Mouse (Mus musculus) forebrain, postnatal 0 days (tissue): ENCODE measurements around the gene Lpcat2. TPM values are rescaled to one million over a fixed set of nuclear protein-coding genes. Genes with fewer than 3 reads are reported as not detected.

Experiments used
- ATAC-seq: fragments of 200-750 bp; cut with Nextera tagmentation; 2 replicates; pipeline ENCODE4 v1.8.0; 2017; ENCODE audit warnings: mild to moderate bottlenecking, moderate library complexity
- DNase-seq: peaks from one replicate; pipeline ENCODE4 v3.0.0-alpha.2; 2015
- H3K27ac ChIP-seq: fragments of 300-500 bp; sonication (generic); 2 replicates; pipeline ENCODE4 v1.5.1; 2014; ENCODE audit warnings: low read depth, mild to moderate bottlenecking, antibody characterized with exemption, low read length, moderate library complexity, mixed read lengths
- H3K27me3 ChIP-seq: fragments of 300-500 bp; sonication (generic); 2 replicates; pipeline ENCODE4 v1.6.1; 2014; ENCODE audit warnings: mild to moderate bottlenecking, low read length, mixed read lengths; ENCODE audit not compliant: insufficient read depth
- H3K36me3 ChIP-seq: fragments of 300-500 bp; sonication (generic); 2 replicates; pipeline ENCODE4 v1.6.1; 2014; ENCODE audit warnings: mild to moderate bottlenecking, moderate library complexity; ENCODE audit not compliant: insufficient read depth
- H3K4me1 ChIP-seq: fragments of 300-500 bp; sonication (generic); 2 replicates; pipeline ENCODE4 v1.6.1; 2014; ENCODE audit warnings: antibody characterized with exemption; ENCODE audit not compliant: insufficient read depth
- H3K4me2 ChIP-seq: fragments of 300-500 bp; sonication (generic); 2 replicates; pipeline ENCODE4 v1.6.1; 2014; ENCODE audit warnings: low read depth, mild to moderate bottlenecking, moderate library complexity
- H3K4me3 ChIP-seq: fragments of 300-500 bp; sonication (generic); 2 replicates; pipeline ENCODE4 v1.5.1; 2014; ENCODE audit warnings: low read depth, low read length, mixed read lengths
- H3K9ac ChIP-seq: fragments of 300-500 bp; sonication (generic); 2 replicates; pipeline ENCODE4 v1.6.1; 2014; ENCODE audit warnings: mild to moderate bottlenecking
- H3K9me3 ChIP-seq: fragments of 300-500 bp; sonication (generic); 2 replicates; pipeline ENCODE4 v1.6.1; 2016; ENCODE audit warnings: low read length
- CTCF ChIP-seq: sonication (generic); IDR thresholded peaks from 2 replicates; pipeline ENCODE4 v1.5.1; 2016; ENCODE audit warnings: antibody characterized with exemption, control low read depth, low read depth
- WGBS: fragments of 180-500 bp; shearing (Covaris S2); extraction: QIAGEN DNeasy Blood & Tissue Kit; methylation state at CpG from one replicate; pipeline ENCODE4 v1.1.7; 2014; 5-methylcytosine and 5-hydroxymethylcytosine counted together
- microRNA-seq, 2 experiments: library from miRNA; unstranded; fragments of <30 nt; microRNA quantifications; one replicate each; pipeline ENCODE4; 2016
- polyA plus RNA-seq: library from polyadenylated mRNA; unstranded; fragments of >200 nt; fragmentation: Nextera tagmentation; extraction: Ambion mirVana; gene quantifications from 2 replicates; pipeline ENCODE4 v1.2.1, GENCODE M21; 2015
- total RNA-seq: library from RNA; depleted of rRNA; stranded (reverse); fragments of >200 nt; gene quantifications from 2 replicates; pipeline ENCODE4 v1.2.3, GENCODE M21; 2014; rRNA removed

Gene Lpcat2
- total and polyA plus RNA-seq, 2 experiments from 2014 or later = 9.8 to 10.3 TPM

GRCm38 (mm10) chr8:92964556-92964955 lies 109.4 kb downstream of the Lpcat2 start:
- H3K4me3 ChIP-seq = no peak overlapping the region
- ATAC-seq = no peak
- no peak overlapping the region for H3K9ac ChIP-seq
- H3K27me3 ChIP-seq = peaks cover 30% of the 10 kb centered on the region
- H3K27ac ChIP-seq = no peak overlapping the region
- no peak overlapping the region for H3K4me2 ChIP-seq
- H3K4me1 ChIP-seq = no peaks in the 10 kb centered on the region
- WGBS = 85% methylated on average over 2 of the region's 2 CpGs
- no peaks in the 10 kb centered on the region for H3K9me3 ChIP-seq
- H3K36me3 ChIP-seq = no peaks in the 10 kb centered on the region
- TF ChIP-seq CTCF = no peak
- DNase-seq = no peak

Small RNA genes lying within 50 kb of the gene (microRNA-seq; reads per million reads assigned to microRNA genes)
- gene Gm22151 = 0 reads per million in 2 experiments

Other genes starting within 250 kb of the Lpcat2 start
- gene Irx6, start 181.1 kb upstream of the Lpcat2 start, total RNA-seq = 0.46 and 1.4 TPM in 2 replicates
- 0.11 and 0.68 TPM in 2 replicates for gene Irx6, start 181.1 kb upstream of the Lpcat2 start, polyA plus RNA-seq
- gene Mmp2, start 28.0 kb upstream of the Lpcat2 start, total RNA-seq = 11.3 and 19.5 TPM in 2 replicates
- 12.0 and 14.2 TPM in 2 replicates for gene Mmp2, start 28.0 kb upstream of the Lpcat2 start, polyA plus RNA-seq
- gene Capns2, start 46.1 kb downstream of the Lpcat2 start, total RNA-seq = 1.2 and 1.8 TPM in 2 replicates
- not detected in 2 replicates for gene Capns2, start 46.1 kb downstream of the Lpcat2 start, polyA plus RNA-seq
- 0.08 TPM in 1 of 2 replicates, not detected in the other for gene Slc6a2, start 104.7 kb downstream of the Lpcat2 start, total RNA-seq
- not detected in 2 replicates for gene Slc6a2, start 104.7 kb downstream of the Lpcat2 start, polyA plus RNA-seq
- not detected in 2 replicates for gene Ces1a, start 192.9 kb downstream of the Lpcat2 start, total RNA-seq
- not detected in 2 replicates for gene Ces1a, start 192.9 kb downstream of the Lpcat2 start, polyA plus RNA-seq
- gene Ces1b, start 224.7 kb downstream of the Lpcat2 start, total RNA-seq = not detected in 2 replicates
- not detected in 2 replicates for gene Ces1b, start 224.7 kb downstream of the Lpcat2 start, polyA plus RNA-seq